Mouse (Mus musculus) lung, postnatal 0 days (tissue): ENCODE measurements around the gene Tmprss3. TPM values are rescaled to one million over a fixed set of nuclear protein-coding genes. Genes with fewer than 3 reads are reported as not detected.

Experiments
- ATAC-seq: fragments of 200-750 bp; cut with Nextera tagmentation; 2 replicates; pipeline ENCODE4 v1.8.0; 2017; ENCODE audit warnings: moderate library complexity
- DNase-seq: peaks from one replicate; pipeline ENCODE4 v3.0.0-alpha.2; 2016; ENCODE audit warnings: low spot score
- H3K27ac ChIP-seq: fragments of 300-500 bp; sonication (generic); 2 replicates; pipeline ENCODE4 v1.5.1; 2014; ENCODE audit warnings: antibody characterized with exemption, mild to moderate bottlenecking, low read length, mixed read lengths
- H3K27me3 ChIP-seq: fragments of 300-500 bp; sonication (generic); replicated peaks from 2 replicates; pipeline ENCODE4 v1.6.1; 2014; ENCODE audit warnings: low read length, mixed read lengths; ENCODE audit not compliant: insufficient read depth
- H3K36me3 ChIP-seq: fragments of 300-500 bp; sonication (generic); 2 replicates; pipeline ENCODE4 v1.6.1; 2014; ENCODE audit warnings: low read length, mixed read lengths; ENCODE audit not compliant: insufficient read depth
- H3K4me1 ChIP-seq: fragments of 300-500 bp; sonication (generic); 2 replicates; pipeline ENCODE4 v1.6.1; 2014; ENCODE audit warnings: antibody characterized with exemption, low read depth, low read length, mixed read lengths; ENCODE audit not compliant: insufficient read depth
- H3K4me2 ChIP-seq: fragments of 300-500 bp; sonication (generic); replicated peaks from 2 replicates; pipeline ENCODE4 v1.6.1; 2014; ENCODE audit warnings: low read depth, mild to moderate bottlenecking, low read length, moderate library complexity, mixed read lengths
- H3K4me3 ChIP-seq: fragments of 300-500 bp; sonication (generic); 2 replicates; pipeline ENCODE4 v1.5.1; 2014; ENCODE audit warnings: low read depth, low read length
- H3K9ac ChIP-seq: fragments of 300-500 bp; sonication (generic); replicated peaks from 2 replicates; pipeline ENCODE4 v1.6.1; 2014; ENCODE audit warnings: low read depth, mild to moderate bottlenecking
- H3K9me3 ChIP-seq: fragments of 300-500 bp; sonication (generic); 2 replicates; pipeline ENCODE4 v1.6.1; 2016; ENCODE audit warnings: low read length, mixed read lengths
- CTCF ChIP-seq: IDR thresholded peaks from 2 replicates; pipeline ENCODE4 v1.5.1; 2016; ENCODE audit warnings: antibody characterized with exemption, mild to moderate bottlenecking
- EP300 ChIP-seq: IDR thresholded peaks from 2 replicates; pipeline ENCODE4 v1.6.1; 2016; ENCODE audit warnings: antibody characterized with exemption, mild to moderate bottlenecking, control low read depth
- WGBS: fragments of 180-500 bp; shearing (Covaris S2); extraction: QIAGEN DNeasy Blood & Tissue Kit; methylation state at CpG from one replicate; pipeline ENCODE4 v1.1.7; 2014; 5-methylcytosine and 5-hydroxymethylcytosine counted together
- polyA plus RNA-seq: library from polyadenylated mRNA; unstranded; fragments of >200 nt; fragmentation: Nextera tagmentation; extraction: Ambion mirVana; gene quantifications from 2 replicates; pipeline ENCODE4 v1.2.1, GENCODE M21; 2015

The Tmprss3 gene
- polyA plus RNA-seq, 1 experiment from 2014 or later, result not detected

GRCm38 (mm10) chr17:31165127-31165526 is 33.6 kb downstream of the Tmprss3 start, which contains the start of gene Tff1:
Gene Tff1 (minus strand): TSS chr17:31165277.
- Histone ChIP-seq H3K9ac (no peak within 1 kb of the TSS), H3K4me1 (no peaks in the 10 kb centered on the region), H3K9me3 (no peaks in the 10 kb centered on the region), H3K27me3 (no peaks in the 10 kb centered on the region), H3K27ac (no peak within 1 kb of the TSS), H3K4me3 (no peak within 1 kb of the TSS), H3K4me2 (no peak within 1 kb of the TSS), H3K36me3 (no peaks in the 10 kb centered on the region)
- DNase-seq, result no peak
- WGBS, result 69% methylated on average over 6 of the region's 6 CpGs
- TF ChIP-seq EP300, result no peak
- TF ChIP-seq CTCF, result no peak
- ATAC-seq, result no peak

GRCm38 (mm10) chr17:31163821-31164220 is 35.0 kb downstream of the Tmprss3 start:
- no peak overlapping the region for H3K27ac ChIP-seq
- H3K4me1 ChIP-seq, result no peaks in the 10 kb centered on the region
- no peaks in the 10 kb centered on the region for H3K27me3 ChIP-seq
- ATAC-seq, result no peak
- WGBS, result 86% methylated on average over 2 of the region's 2 CpGs
- DNase-seq, result no peak
- H3K4me2 ChIP-seq, result no peak overlapping the region
- H3K9ac ChIP-seq, result no peak overlapping the region
- no peak overlapping the region for H3K4me3 ChIP-seq
- H3K36me3 ChIP-seq, result no peaks in the 10 kb centered on the region
- TF ChIP-seq EP300 (no peak), CTCF (no peak)
- H3K9me3 ChIP-seq, result no peaks in the 10 kb centered on the region

GRCm38 (mm10) chr17:31162607-31163006 is 36.2 kb downstream of the Tmprss3 start:
- no peak overlapping the region for H3K4me2 ChIP-seq
- DNase-seq (no peak), ATAC-seq (no peak)
- no peaks in the 10 kb centered on the region for H3K36me3 ChIP-seq
- no peak overlapping the region for H3K9ac ChIP-seq
- no peak overlapping the region for H3K27ac ChIP-seq
- WGBS, result 65% methylated on average over 12 of the region's 12 CpGs
- no peaks in the 10 kb centered on the region for H3K9me3 ChIP-seq
- no peaks in the 10 kb centered on the region for H3K27me3 ChIP-seq
- H3K4me3 ChIP-seq, result no peak overlapping the region
- no peaks in the 10 kb centered on the region for H3K4me1 ChIP-seq
- TF ChIP-seq CTCF (no peak), EP300 (no peak)

- H3K4me1 ChIP-seq, result no peaks in the 10 kb centered on the region
- H3K4me2 ChIP-seq, result no peak overlapping the region
- H3K27me3 ChIP-seq, result no peaks in the 10 kb centered on the region
- DNase-seq (no peak), ATAC-seq (no peak)
- 88% methylated on average over 4 of the region's 4 CpGs for WGBS
- H3K9ac ChIP-seq, result no peak overlapping the region
- H3K36me3 ChIP-seq, result no peaks in the 10 kb centered on the region
- no peak for TF ChIP-seq CTCF
- TF ChIP-seq EP300, result no peak
- H3K4me3 ChIP-seq, result no peak overlapping the region
- no peaks in the 10 kb centered on the region for H3K9me3 ChIP-seq
- H3K27ac ChIP-seq, result no peak overlapping the region
Measured at GRCm38 (mm10) chr17:31160291-31160690, 38.5 kb downstream of the Tmprss3 start.

- Histone ChIP-seq H3K27me3 (no peaks in the 10 kb centered on the region), H3K36me3 (no peaks in the 10 kb centered on the region), H3K4me2 (no peak overlapping the region), H3K27ac (no peak overlapping the region), H3K9me3 (no peaks in the 10 kb centered on the region), H3K9ac (no peak overlapping the region), H3K4me1 (no peaks in the 10 kb centered on the region), H3K4me3 (no peak overlapping the region)
- DNase-seq (no peak), ATAC-seq (no peak)
- 73% methylated on average over 6 of the region's 6 CpGs for WGBS
- TF ChIP-seq EP300 (no peak), CTCF (no peak)
Measured at GRCm38 (mm10) chr17:31157921-31158320, 40.9 kb downstream of the Tmprss3 start.

GRCm38 (mm10) chr17:31153785-31154184 is 45.0 kb downstream of the Tmprss3 start:
- no peaks in the 10 kb centered on the region for H3K36me3 ChIP-seq
- no peak for DNase-seq
- no peak for ATAC-seq
- H3K27me3 ChIP-seq, result no peaks in the 10 kb centered on the region
- H3K9ac ChIP-seq, result no peak overlapping the region
- no peaks in the 10 kb centered on the region for H3K9me3 ChIP-seq
- H3K4me1 ChIP-seq, result no peaks in the 10 kb centered on the region
- TF ChIP-seq EP300 (no peak), CTCF (no peak)
- H3K4me2 ChIP-seq, result no peak overlapping the region
- 26% methylated on average over 8 of the region's 8 CpGs for WGBS
- H3K4me3 ChIP-seq, result no peak overlapping the region
- no peak overlapping the region for H3K27ac ChIP-seq

- ATAC-seq (no peak), DNase-seq (no peak)
- Histone ChIP-seq H3K4me1 (no peaks in the 10 kb centered on the region), H3K4me3 (no peak overlapping the region), H3K27ac (no peak overlapping the region), H3K27me3 (no peaks in the 10 kb centered on the region), H3K9ac (no peak overlapping the region), H3K4me2 (no peak overlapping the region), H3K9me3 (no peaks in the 10 kb centered on the region), H3K36me3 (no peaks in the 10 kb centered on the region)
- TF ChIP-seq CTCF (no peak), EP300 (no peak)
- WGBS, result 50% methylated on average over 9 of the region's 9 CpGs
Measured at GRCm38 (mm10) chr17:31152966-31153499, 45.7 kb downstream of the Tmprss3 start.
